Mouse (Mus musculus) erythroblast, embryonic 14.5 days (primary cell): ENCODE results near the gene Olfr1500.

Experiments used
- GATA1 ChIP-seq: IDR thresholded peaks from 2 replicates; pipeline ENCODE4 v1.6.1; 2012; ENCODE audit warnings: low read length, inconsistent platforms, mixed read lengths
- TAL1 ChIP-seq: IDR thresholded peaks from 3 replicates; pipeline ENCODE4 v1.6.1; 2012; ENCODE audit warnings: low read length, inconsistent platforms, mixed read lengths

DNA sequence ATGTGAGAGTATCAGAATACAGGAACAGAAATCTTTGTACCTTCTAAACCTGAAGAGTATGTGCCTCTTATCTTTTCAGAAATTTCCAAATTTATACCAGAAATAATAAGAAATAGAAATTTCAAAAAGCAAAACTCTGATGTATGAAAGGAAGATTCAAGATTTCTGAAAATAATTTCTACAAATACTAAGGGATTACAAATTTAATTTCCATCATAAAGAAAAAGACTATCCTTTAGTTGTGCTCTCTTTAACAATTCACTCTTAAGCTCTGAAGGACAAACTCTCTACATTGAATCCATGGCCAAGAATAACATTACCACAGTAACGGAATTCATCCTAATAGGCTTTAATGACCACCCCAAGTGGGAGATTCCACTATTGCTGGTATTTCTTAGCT, 31.2 kb upstream of the Olfr1500 start, which contains the start of gene Olfr1502:
- TF ChIP-seq TAL1 (no peak), GATA1 (no peak)
